Mouse (Mus musculus) MN1 (cell line): ENCODE measurements at regions not wholly inside any gene's neighbourhood (a gene's known extent, or its start where the extent isn't known, plus 50 kb on each side); places are given as distances from the start of the nearest gene placed in this dataset.

Source experiments
- DNase-seq: peaks from one replicate; pipeline ENCODE4 v3.0.0-alpha.2; 2016; ENCODE audit warnings: low spot score

GRCm38 (mm10) chr13:101935843-101936242 lies 167.8 kb upstream of the Pik3r1 start:
- no peak for DNase-seq

DNA sequence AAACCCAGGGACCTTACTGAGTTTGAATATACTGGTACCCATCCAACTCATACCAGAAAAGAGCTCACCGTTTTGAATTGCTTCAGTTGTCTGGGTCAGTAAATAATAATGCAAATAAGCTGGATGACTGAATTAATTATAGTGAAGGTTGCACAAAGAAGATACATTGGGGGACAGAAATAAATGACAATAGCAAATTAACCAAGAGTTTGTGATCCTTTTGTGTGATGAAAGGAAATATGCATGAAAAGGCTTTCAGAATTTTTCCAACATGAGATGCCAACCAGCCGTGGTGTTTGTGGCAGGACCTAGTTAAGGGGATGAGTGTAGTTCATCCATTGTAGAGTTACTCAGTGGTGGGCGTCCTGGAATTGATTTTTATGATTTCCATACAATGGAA lies 186.5 kb upstream of the Pik3r1 start:
- no peak for DNase-seq

- DNase-seq, result no peak
Measured at GRCm38 (mm10) chr13:101955806-101956418, 187.9 kb upstream of the Pik3r1 start.

GRCm38 (mm10) chr13:101957782-101958181 lies 189.8 kb upstream of the Pik3r1 start:
- no peak for DNase-seq

- DNase-seq, result no peak
Measured at GRCm38 (mm10) chr13:101965537-101965936, 197.5 kb upstream of the Pik3r1 start.

DNA sequence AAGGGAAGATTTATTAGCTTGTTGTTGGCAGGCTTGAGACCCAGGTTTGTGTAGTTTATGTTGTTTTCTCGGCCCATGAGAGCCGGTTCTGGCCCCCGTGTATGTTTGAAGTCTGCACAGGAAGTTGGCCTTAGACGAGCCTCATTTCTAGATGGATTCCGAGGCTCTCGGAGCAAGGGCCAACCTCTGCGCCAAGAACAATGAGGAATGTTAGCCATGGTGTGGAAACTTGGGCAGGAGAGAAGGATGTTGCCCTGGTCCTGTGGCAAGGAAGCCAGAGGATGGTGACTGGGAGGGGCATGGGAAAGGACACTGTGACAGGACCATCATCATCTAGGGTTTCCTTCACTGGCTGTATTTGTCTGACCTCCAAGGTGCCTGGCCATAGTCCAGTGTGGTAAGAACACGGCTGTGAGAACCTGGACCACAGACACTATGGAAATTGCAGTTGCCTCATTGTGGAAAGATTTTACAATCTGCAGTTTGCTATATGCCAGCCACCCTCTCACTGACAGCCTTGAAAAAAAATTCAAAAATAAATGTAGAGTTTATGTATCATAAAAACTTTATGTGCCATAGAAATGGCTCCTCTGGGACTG lies 198.9 kb upstream of the Pik3r1 start:
- no peak for DNase-seq

GRCm38 (mm10) chr13:101967466-101967865 lies 199.4 kb upstream of the Pik3r1 start:
- no peak for DNase-seq

GRCm38 (mm10) chr13:101976766-101977165 lies 208.7 kb upstream of the Pik3r1 start:
- no peak for DNase-seq

DNA sequence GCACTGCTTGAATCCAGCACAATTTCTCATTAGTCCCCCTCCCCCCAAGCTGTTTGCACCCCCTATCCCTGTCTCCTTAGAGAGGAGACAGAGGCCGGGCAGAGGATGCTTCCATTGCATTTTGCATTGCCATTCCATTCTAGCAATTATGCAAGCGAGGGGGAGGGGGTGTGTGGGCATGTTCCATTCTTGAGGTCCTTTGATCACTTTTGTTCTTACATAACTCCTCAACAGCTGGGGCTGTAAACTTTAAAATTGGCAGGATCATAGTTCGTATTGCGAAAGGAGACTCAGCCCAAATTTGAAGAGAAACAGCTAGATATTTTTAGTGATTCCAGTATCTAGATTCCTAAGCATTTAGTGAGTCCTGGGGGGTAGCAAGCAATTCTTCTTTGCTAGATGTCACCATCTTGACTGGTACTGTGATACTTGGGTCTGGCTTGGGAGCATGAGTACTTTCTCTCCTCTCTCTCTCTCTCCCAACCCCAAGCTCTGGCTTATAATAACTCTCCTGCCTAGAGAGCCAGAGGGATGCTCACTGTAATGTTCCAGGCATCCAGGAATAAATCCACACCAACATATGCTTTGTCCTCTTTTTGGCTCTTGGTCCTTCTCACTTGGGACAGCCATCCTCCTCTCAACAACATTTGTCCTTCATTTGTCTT lies 212.3 kb upstream of the Pik3r1 start:
- DNase-seq, result no peak

DNA sequence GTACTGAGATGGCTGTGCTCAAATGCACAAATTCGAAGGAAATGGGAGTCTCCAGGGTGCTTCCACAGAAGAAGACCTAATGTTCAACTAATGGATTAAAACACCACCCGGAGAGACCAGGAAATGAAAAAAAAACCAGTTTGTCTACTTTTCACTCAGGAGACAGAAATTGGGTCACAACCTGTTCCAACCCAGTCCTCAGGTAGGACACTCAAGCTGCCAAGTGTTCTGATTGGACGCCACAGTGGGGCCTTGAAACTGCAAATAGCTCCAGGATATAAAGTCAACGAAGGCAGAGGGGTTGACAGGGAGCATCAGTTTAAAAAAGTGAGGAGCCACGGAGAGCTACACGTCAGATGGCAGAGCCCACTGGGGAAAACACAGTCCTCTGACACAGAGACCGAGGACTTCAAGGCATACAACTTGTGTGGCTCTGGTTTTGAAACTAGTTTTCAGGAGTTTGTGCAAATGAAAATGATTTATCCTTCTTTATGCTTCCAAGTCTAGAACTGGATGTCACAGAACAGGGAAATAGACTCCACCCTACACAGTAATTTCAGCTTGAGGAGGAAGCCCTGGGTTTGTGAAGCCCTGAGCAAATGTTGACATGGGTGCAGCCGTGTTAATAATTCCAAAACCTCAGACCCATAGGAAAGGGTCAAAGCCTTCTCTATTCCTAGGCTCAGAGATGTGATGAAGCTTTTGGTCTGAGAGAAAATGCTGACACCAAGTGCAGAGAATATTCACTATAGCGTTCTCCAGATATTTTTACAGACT lies 220.8 kb upstream of the Pik3r1 start:
- DNase-seq, result no peak

DNA sequence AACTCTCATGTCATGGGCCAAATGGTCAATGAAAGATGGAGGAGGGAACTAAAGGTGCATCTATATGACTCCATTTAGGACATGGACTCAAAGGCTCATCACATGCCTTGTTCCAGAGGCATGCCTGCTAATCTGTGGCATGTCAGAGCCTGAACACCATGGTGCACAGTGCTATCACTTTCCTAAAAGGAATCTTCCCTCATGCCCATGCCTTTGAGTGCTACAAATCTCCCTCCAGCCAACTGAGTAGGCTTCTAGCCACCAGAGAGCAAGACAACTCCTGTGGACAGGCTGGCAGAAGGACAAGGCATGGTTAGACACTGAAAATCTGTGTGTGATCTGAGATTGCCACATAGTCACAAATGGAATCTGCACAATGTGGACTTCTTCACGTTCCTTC lies 223.7 kb upstream of the Pik3r1 start:
- no peak for DNase-seq

- no peak for DNase-seq
Measured at GRCm38 (mm10) chr13:101994779-101995178, 226.8 kb upstream of the Pik3r1 start.

GRCm38 (mm10) chr13:101995529-101995928 lies 227.5 kb upstream of the Pik3r1 start:
- no peak for DNase-seq

DNA sequence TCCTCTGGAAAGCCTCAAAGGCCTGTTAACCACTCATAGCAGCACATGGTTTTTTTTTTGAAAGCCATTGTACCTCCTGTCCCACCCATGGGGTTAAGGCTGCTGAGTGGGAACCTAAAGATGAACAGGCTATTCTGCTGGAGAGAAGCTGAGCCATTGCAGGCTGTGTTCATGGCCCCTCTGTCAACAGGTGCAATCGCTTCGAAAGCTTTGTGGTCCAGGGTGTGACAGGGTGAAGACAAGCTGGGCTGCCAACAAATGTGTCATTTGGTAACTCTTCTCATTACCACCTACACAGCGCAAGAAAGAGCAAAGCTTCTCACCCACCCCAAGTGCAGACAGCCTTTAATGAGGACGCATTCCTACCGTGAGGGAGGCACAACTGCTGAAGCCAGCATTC lies 228.1 kb upstream of the Pik3r1 start:
- DNase-seq, result no peak

GRCm38 (mm10) chr13:101997415-101997814 lies 229.4 kb upstream of the Pik3r1 start:
- DNase-seq, result no peak

DNA sequence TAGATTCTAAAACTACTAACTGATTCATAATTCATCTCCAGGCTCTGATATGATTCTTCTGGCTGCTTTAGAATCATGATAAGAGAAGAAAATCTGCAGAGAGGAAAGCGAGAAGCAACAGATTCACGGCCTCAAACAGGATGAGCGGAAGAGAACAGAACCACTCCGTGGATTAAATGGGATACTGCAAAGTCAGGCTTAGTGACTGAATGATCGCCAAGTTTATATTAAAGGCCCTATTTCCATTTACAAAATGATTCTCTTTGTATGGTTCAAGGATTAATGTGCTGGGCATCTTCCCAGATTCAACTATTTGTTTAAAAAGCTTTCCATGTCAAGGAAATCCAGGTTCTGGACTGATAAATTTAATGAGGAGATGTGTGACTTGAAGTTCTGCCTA lies 238.5 kb upstream of the Pik3r1 start:
- DNase-seq, result no peak

- DNase-seq, result no peak
Measured at GRCm38 (mm10) chr13:102011965-102012364, 243.9 kb upstream of the Pik3r1 start.

- no peak for DNase-seq
Measured at GRCm38 (mm10) chr13:102014514-102014913, 246.5 kb upstream of the Pik3r1 start.

- no peak for DNase-seq
Measured at GRCm38 (mm10) chr13:102014958-102015357, 246.9 kb upstream of the Pik3r1 start.

DNA sequence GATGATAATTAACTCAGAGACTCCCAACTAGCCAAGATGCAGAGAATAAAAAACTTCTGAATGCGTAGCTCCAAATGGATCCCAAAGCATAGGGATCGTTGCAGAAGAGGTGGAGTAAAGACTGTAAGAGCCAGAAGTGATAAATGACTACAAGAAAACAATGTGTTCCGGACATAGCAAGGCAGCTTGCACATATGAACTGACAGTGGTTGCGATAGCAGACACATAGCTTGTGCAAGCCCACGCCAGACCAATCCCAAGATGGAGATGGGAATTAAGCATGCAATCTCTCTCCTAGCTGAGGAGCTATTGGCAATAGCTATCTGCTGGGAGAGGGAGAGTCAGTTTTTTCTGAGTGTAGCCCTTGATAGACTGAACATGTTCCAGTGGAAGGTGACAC lies 248.5 kb upstream of the Pik3r1 start:
- no peak for DNase-seq

DNA sequence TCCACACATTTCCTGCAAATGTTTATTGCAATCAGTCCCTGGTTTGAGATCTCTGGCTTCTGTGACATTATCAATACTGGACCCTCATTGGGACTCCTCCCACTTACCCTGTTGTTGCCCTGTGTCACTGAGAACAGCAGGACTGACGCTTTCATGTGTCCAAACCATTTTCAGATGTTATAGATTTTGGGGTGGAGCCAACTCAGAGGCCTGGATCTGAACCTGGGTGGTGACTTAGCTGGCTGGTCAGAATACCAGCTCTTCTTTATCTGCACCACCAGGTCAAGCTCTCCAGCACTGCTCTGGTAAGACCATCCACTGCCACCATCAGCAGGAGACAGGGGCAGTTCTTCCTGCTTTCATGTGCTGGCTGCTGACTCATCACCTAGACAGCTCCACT lies 254.3 kb upstream of the Pik3r1 start:
- DNase-seq, result no peak

DNA sequence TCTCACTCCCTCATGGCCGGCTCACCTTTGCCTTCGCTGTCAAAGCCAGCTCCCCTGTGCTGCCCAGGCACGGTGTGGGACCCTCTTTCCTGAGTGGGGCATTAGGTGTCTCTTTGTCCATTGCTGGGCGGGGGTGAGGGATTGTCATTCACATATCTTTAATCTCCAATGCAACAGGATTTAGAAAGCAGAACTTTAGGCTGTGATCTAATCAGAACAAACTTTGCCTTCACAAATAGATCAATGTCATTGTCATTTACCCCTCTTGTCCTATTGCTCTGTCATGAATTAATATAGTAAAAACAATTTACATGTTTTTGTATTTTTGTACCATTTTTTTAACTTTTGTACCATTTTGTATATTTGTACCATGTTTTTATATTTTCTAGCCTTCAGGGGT lies 254.7 kb upstream of the Pik3r1 start:
- no peak for DNase-seq

DNA sequence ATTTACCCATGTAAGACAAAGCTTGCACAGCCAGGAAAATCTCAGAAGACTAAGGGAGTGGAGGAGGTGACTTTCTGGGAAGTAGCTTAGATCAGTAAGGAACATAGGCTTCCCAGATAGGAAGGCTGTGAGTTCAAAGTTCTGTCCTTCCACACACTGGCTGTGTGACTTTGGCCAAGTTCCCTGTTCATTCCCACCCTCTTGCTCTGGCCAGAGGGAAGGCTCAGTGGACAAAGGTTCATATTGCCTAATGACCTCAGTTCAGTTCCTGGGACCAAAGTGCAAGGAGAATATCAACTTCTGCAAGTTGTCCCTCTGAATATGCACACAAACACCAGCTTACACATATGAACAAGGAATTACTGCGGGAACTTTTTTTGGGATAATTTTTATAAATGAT lies 255.6 kb upstream of the Pik3r1 start:
- no peak for DNase-seq
